Mouse (Mus musculus): ENCODE measurements around the gene Tlr4.

DNA sequence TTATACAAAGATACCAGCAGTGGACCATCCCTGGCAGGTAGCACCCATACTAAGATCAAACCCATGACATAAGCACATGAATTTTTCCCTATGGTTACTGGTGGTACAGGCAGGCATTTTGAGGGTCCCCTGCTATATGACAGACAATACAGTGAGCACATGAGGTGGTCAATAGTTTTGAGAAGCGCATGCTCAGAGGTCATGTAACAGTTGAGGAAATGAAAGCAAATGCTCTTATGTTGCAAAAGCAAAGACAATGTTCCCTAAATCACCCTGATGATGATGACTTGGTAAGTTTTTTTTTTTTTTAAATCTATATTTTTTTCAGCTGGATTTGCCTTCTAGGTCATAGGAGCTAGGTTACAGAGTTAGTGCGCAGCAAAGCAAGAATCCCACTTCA, 30.7 kb upstream of the Tlr4 start:
- TF ChIP-seq EP300 (IDR thresholded peaks at IDR 0.05): no peak
- TF ChIP-seq CTCF (IDR thresholded peaks at IDR 0.05): no peak
